Mouse (Mus musculus) forebrain, embryonic 15.5 days (tissue): ENCODE measurements at regions not wholly inside any gene's neighbourhood (a gene's known extent, or its start where the extent isn't known, plus 50 kb on each side); places are given as distances from the start of the nearest gene placed in this dataset.

Experiments
- ATAC-seq: fragments of 200-750 bp; cut with Nextera tagmentation; replicated peaks from 2 replicates; pipeline ENCODE4 v1.8.0; 2017; ENCODE audit warnings: mild to moderate bottlenecking, moderate TSS enrichment, moderate library complexity
- H3K27ac ChIP-seq: fragments of 300-500 bp; sonication (generic); replicated peaks from 2 replicates; pipeline ENCODE4 v1.5.1; 2015; ENCODE audit warnings: mild to moderate bottlenecking, inconsistent platforms
- H3K27me3 ChIP-seq: fragments of 300-500 bp; sonication (generic); 2 replicates; pipeline ENCODE4 v1.6.1; 2015; ENCODE audit warnings: inconsistent platforms
- H3K36me3 ChIP-seq: fragments of 300-500 bp; sonication (generic); 2 replicates; pipeline ENCODE4 v1.6.1; 2015; ENCODE audit warnings: mild to moderate bottlenecking, inconsistent platforms
- H3K4me1 ChIP-seq: fragments of 300-500 bp; sonication (generic); 2 replicates; pipeline ENCODE4 v1.6.1; 2015; ENCODE audit warnings: inconsistent platforms
- H3K4me2 ChIP-seq: fragments of 300-500 bp; sonication (generic); replicated peaks from 2 replicates; pipeline ENCODE4 v1.6.1; 2015; ENCODE audit warnings: mild to moderate bottlenecking, inconsistent platforms
- H3K4me3 ChIP-seq: fragments of 300-500 bp; sonication (generic); 2 replicates; pipeline ENCODE4 v1.5.1; 2015; ENCODE audit warnings: mild to moderate bottlenecking, inconsistent platforms
- H3K9ac ChIP-seq: fragments of 300-500 bp; sonication (generic); replicated peaks from 2 replicates; pipeline ENCODE4 v1.6.1; 2015; ENCODE audit warnings: mild to moderate bottlenecking, inconsistent platforms
- H3K9me3 ChIP-seq: fragments of 300-500 bp; sonication (generic); 2 replicates; pipeline ENCODE4 v1.6.1; 2016; ENCODE audit warnings: inconsistent platforms
- WGBS: fragments of 180-500 bp; shearing (Covaris S2); methylation state at CpG from one replicate; pipeline ENCODE4 v1.1.7; 2015; ENCODE audit warnings: mixed read lengths; 5-methylcytosine and 5-hydroxymethylcytosine counted together

DNA sequence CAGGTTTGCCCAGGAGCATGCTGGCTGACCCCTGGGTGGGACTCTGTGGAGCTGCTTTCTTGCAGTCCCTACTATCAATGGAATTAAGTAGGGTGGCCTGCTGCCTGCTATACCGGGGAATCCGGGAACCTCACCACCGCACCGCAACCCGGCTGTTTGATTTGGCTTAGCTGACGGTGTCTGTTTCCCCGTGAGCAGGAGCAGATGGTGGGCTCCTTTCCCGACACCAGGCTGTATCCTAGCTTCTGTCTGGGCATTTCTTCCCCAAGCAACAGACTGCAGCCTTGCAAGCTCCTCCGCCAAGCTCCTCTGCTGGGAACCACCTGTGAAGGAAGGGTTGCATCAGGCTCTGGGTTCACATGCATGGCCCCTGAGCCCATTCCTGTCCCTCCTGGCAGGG, 132.7 kb downstream of the Tmem132e start:
- Histone ChIP-seq H3K36me3 (no peaks in the 10 kb centered on the region), H3K27ac (peak overlapping the region; percentile 52; the same call in 1 of the 2 replicates), H3K4me2 (no peak overlapping the region), H3K27me3 (no peaks in the 10 kb centered on the region), H3K9me3 (no peaks in the 10 kb centered on the region), H3K4me3 (no peak overlapping the region), H3K9ac (no peak overlapping the region), H3K4me1 (peaks cover 27% of the 10 kb centered on the region)
- 36% methylated on average over 9 of the region's 9 CpGs for WGBS
- ATAC-seq: peak; percentile 76

- no peak for ATAC-seq
- 17% methylated on average over 6 of the region's 6 CpGs for WGBS
- no peaks in the 10 kb centered on the region for H3K27me3 ChIP-seq
These were observed 130.0 kb downstream of the Tmem132e start for GRCm38 (mm10) chr11:82518691-82519090.

DNA sequence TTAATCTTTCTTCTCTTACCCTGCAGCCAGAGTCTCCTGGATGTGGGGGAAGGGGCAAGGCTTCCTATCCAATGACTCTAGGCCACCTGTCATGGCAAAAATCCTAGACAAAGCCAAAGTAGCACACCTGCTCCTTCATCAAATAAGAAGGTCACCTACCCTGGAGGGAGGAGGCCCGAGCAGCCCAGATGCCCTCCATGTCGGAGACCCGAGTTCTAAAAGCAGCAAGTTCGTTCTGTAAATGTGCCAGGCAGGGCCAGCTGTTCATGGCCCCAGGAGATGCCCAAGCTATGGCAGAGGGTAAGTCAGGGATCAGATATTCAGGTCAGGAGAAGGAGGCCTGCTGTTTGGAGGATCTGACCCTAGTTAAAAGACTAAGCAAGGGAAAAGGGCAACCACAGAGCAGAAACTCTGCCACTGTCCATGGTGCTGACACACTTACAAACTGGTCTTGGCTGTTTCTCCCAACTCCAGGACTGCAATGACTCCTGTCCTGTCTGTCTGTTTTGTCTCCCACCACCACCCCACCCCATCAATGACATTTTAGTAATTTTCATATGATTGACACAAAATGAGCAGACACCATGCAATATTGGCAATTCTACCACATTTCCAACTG, 125.9 kb downstream of the Tmem132e start:
- Histone ChIP-seq H3K9me3 (no peaks in the 10 kb centered on the region), H3K4me3 (no peak overlapping the region), H3K9ac (no peak overlapping the region), H3K36me3 (no peaks in the 10 kb centered on the region), H3K4me2 (no peak overlapping the region), H3K27ac (no peak overlapping the region), H3K4me1 (no peaks in the 10 kb centered on the region), H3K27me3 (no peaks in the 10 kb centered on the region)
- ATAC-seq: no peak
- WGBS: 91% methylated on average over 4 of the region's 4 CpGs

More at GRCm38 (mm10) chr11:82518691-82519090, 130.0 kb downstream of the Tmem132e start:
- Histone ChIP-seq H3K9me3 (no peaks in the 10 kb centered on the region), H3K36me3 (no peaks in the 10 kb centered on the region), H3K4me1 (peaks cover 20% of the 10 kb centered on the region), H3K27ac (no peak overlapping the region), H3K4me3 (no peak overlapping the region), H3K9ac (no peak overlapping the region), H3K4me2 (no peak overlapping the region)

GRCm38 (mm10) chr11:82508564-82508963, 119.9 kb downstream of the Tmem132e start:
- Histone ChIP-seq H3K4me1 (peaks cover 10% of the 10 kb centered on the region), H3K9ac (0 out of 2 replicates have a peak overlapping the region, but pooled peaks have one; percentile 13), H3K27ac (no peak overlapping the region), H3K36me3 (no peaks in the 10 kb centered on the region), H3K4me2 (peak overlapping the region; percentile 41), H3K4me3 (no peak overlapping the region), H3K27me3 (no peaks in the 10 kb centered on the region), H3K9me3 (no peaks in the 10 kb centered on the region)
- ATAC-seq: no peak
- WGBS: 2% methylated on average over 13 of the region's 13 CpGs
